Mouse (Mus musculus): ENCODE data around the gene Gm45808. TPM values are rescaled to one million over a fixed set of nuclear protein-coding genes. Genes with fewer than 3 reads are reported as not detected.
A peak's percentile ranks its signal among the peaks of the same experiment; 100 is the strongest.
"Not testable (repeated sequence)": the region's sequence is repeated elsewhere in the genome, so short reads cannot be mapped to it uniquely, and the experiment has no call there.

Gene Gm45808
- polyA plus RNA-seq, 1 experiment from 2014 or later, result not detected

GRCm38 (mm10) chr7:45521728-45522184, 35.1 kb upstream of the Gm45808 start:
- ATAC-seq (replicated peaks), result peak; percentile 78
- Histone ChIP-seq H3K9me3 (no peaks in the 10 kb centered on the region), H3K4me3 (peak overlapping the region; percentile 49), H3K4me2 (peak overlapping the region; percentile 55), H3K9ac (peak overlapping the region; percentile 39), H3K27ac (peak overlapping the region; percentile 85), H3K36me3 (replicated peaks) (no peaks in the 10 kb centered on the region), H3K4me1 (peaks cover 21% of the 10 kb centered on the region), H3K27me3 (replicated peaks) (no peaks in the 10 kb centered on the region)
- under 1% methylated on average over 28 of the region's 28 CpGs for WGBS

- Histone ChIP-seq H3K9me3 (no peaks in the 10 kb centered on the region), H3K4me1 (peaks cover 21% of the 10 kb centered on the region), H3K27me3 (replicated peaks) (no peaks in the 10 kb centered on the region), H3K4me3 (no peak overlapping the region), H3K4me2 (no peak overlapping the region), H3K9ac (no peak overlapping the region), H3K36me3 (replicated peaks) (no peaks in the 10 kb centered on the region), H3K27ac (no peak overlapping the region)
- WGBS, result 92% methylated on average over 7 of the region's 7 CpGs
- no peak for ATAC-seq (replicated peaks)
Observed at GRCm38 (mm10) chr7:45520605-45521004, 34.0 kb upstream of the Gm45808 start.

- H3K9me3 ChIP-seq, result no peaks in the 10 kb centered on the region
- no peak overlapping the region for H3K27ac ChIP-seq
- H3K27me3 ChIP-seq (replicated peaks), result no peaks in the 10 kb centered on the region
- WGBS, result 78% methylated on average over 8 of the region's 8 CpGs
- H3K4me2 ChIP-seq, result no peak overlapping the region
- no peaks in the 10 kb centered on the region for H3K36me3 ChIP-seq (replicated peaks)
- no peak overlapping the region for H3K4me3 ChIP-seq
- peaks cover 10% of the 10 kb centered on the region for H3K4me1 ChIP-seq
- H3K9ac ChIP-seq, result no peak overlapping the region
- no peak for ATAC-seq (replicated peaks)
Observed at GRCm38 (mm10) chr7:45519345-45520120, 32.9 kb upstream of the Gm45808 start.

- Histone ChIP-seq H3K4me2 (no peak overlapping the region), H3K9me3 (no peaks in the 10 kb centered on the region), H3K9ac (no peak overlapping the region), H3K27me3 (replicated peaks) (no peaks in the 10 kb centered on the region), H3K4me1 (peaks cover 9% of the 10 kb centered on the region; the same call in 1 of the 2 replicates), H3K36me3 (replicated peaks) (no peaks in the 10 kb centered on the region), H3K4me3 (no peak overlapping the region), H3K27ac (no peak overlapping the region)
- ATAC-seq (replicated peaks), result no peak
- WGBS, result 93% methylated on average over 16 of the region's 16 CpGs
Observed at GRCm38 (mm10) chr7:45518618-45519017, 32.0 kb upstream of the Gm45808 start.

GRCm38 (mm10) chr7:45516846-45517245, 30.2 kb upstream of the Gm45808 start:
- not testable (repeated sequence) for H3K4me3 ChIP-seq; H3K9me3 ChIP-seq; H3K36me3 ChIP-seq (replicated peaks); ATAC-seq (replicated peaks); H3K4me1 ChIP-seq; H3K27me3 ChIP-seq (replicated peaks); H3K27ac ChIP-seq; H3K9ac ChIP-seq; H3K4me2 ChIP-seq
- WGBS, result 68% methylated on average over 5 of the region's 5 CpGs

- H3K36me3 ChIP-seq (replicated peaks), result no peaks in the 10 kb centered on the region
- H3K27ac ChIP-seq, result no peak overlapping the region
- H3K4me2 ChIP-seq, result no peak overlapping the region
- H3K9me3 ChIP-seq, result no peaks in the 10 kb centered on the region
- H3K4me3 ChIP-seq, result no peak overlapping the region
- no peak for ATAC-seq (replicated peaks)
- H3K9ac ChIP-seq, result no peak overlapping the region
- no peaks in the 10 kb centered on the region for H3K27me3 ChIP-seq (replicated peaks)
- no peaks in the 10 kb centered on the region for H3K4me1 ChIP-seq
- WGBS, result 28% methylated on average over 16 of the region's 16 CpGs
Observed at GRCm38 (mm10) chr7:45515436-45515835, 28.8 kb upstream of the Gm45808 start.

- H3K9ac ChIP-seq, result no peak overlapping the region
Observed at GRCm38 (mm10) chr7:45514411-45514810, 27.8 kb upstream of the Gm45808 start.

GRCm38 (mm10) chr7:45509912-45510787, 23.5 kb upstream of the Gm45808 start, which contains the start of gene Nucb1:
Nucb1 (minus strand) TSS chr7:45510406.
- H3K27me3 ChIP-seq (replicated peaks), result no peaks in the 10 kb centered on the region
- WGBS, result under 1% methylated on average over 44 of the region's 44 CpGs
- peak within 1 kb of the TSS; percentile 93 for H3K4me2 ChIP-seq
- H3K4me1 ChIP-seq, result peaks cover 16% of the 10 kb centered on the region
- peak within 1 kb of the TSS; percentile 81 for H3K4me3 ChIP-seq
- H3K27ac ChIP-seq, result peak within 1 kb of the TSS; percentile 86
- ATAC-seq (replicated peaks), result peak; percentile 93
- 0 out of 2 replicates have a peak, but pooled peaks cover 4% of the 10 kb centered on the region for H3K36me3 ChIP-seq (replicated peaks)
- peak within 1 kb of the TSS; percentile 83 for H3K9ac ChIP-seq
- no peaks in the 10 kb centered on the region for H3K9me3 ChIP-seq

More at GRCm38 (mm10) chr7:45514411-45514810, 27.8 kb upstream of the Gm45808 start:
- Histone ChIP-seq H3K4me1 (peaks cover 3% of the 10 kb centered on the region), H3K27me3 (replicated peaks) (no peaks in the 10 kb centered on the region), H3K9me3 (no peaks in the 10 kb centered on the region), H3K4me3 (no peak overlapping the region), H3K4me2 (no peak overlapping the region), H3K27ac (no peak overlapping the region), H3K36me3 (replicated peaks) (no peaks in the 10 kb centered on the region)
- 89% methylated on average over 7 of the region's 7 CpGs for WGBS
- no peak for ATAC-seq (replicated peaks)

- H3K27ac ChIP-seq, result peak overlapping the region; percentile 86
- peak overlapping the region; percentile 93 for H3K4me2 ChIP-seq
- ATAC-seq (replicated peaks), result peak; percentile 31
- peaks cover 16% of the 10 kb centered on the region for H3K4me1 ChIP-seq
- WGBS, result 44% methylated on average over 19 of the region's 19 CpGs
- H3K9ac ChIP-seq, result peak overlapping the region; percentile 83
- peak overlapping the region; percentile 81 for H3K4me3 ChIP-seq
- H3K9me3 ChIP-seq, result no peaks in the 10 kb centered on the region
- 0 out of 2 replicates have a peak, but pooled peaks cover 4% of the 10 kb centered on the region for H3K36me3 ChIP-seq (replicated peaks)
- H3K27me3 ChIP-seq (replicated peaks), result no peaks in the 10 kb centered on the region
Observed at GRCm38 (mm10) chr7:45509181-45509882, 22.7 kb upstream of the Gm45808 start.

- Histone ChIP-seq H3K36me3 (replicated peaks) (0 out of 2 replicates have a peak, but pooled peaks cover 4% of the 10 kb centered on the region), H3K27ac (no peak overlapping the region), H3K4me2 (peak overlapping the region; percentile 93; the same call in 1 of the 2 replicates), H3K4me1 (peaks cover 16% of the 10 kb centered on the region), H3K9ac (no peak overlapping the region), H3K4me3 (no peak overlapping the region), H3K9me3 (no peaks in the 10 kb centered on the region), H3K27me3 (replicated peaks) (no peaks in the 10 kb centered on the region)
- 92% methylated on average over 6 of the region's 6 CpGs for WGBS
- ATAC-seq (replicated peaks), result no peak
Observed at GRCm38 (mm10) chr7:45508561-45508960, 21.9 kb upstream of the Gm45808 start.

GRCm38 (mm10) chr7:45507583-45507982, 21.0 kb upstream of the Gm45808 start:
- Histone ChIP-seq H3K27ac (no peak overlapping the region), H3K4me3 (no peak overlapping the region), H3K4me1 (peaks cover 16% of the 10 kb centered on the region), H3K9me3 (no peaks in the 10 kb centered on the region), H3K27me3 (replicated peaks) (no peaks in the 10 kb centered on the region), H3K9ac (no peak overlapping the region), H3K36me3 (replicated peaks) (0 out of 2 replicates have a peak, but pooled peaks cover 4% of the 10 kb centered on the region), H3K4me2 (no peak overlapping the region)
- no peak for ATAC-seq (replicated peaks)
- 91% methylated on average over 6 of the region's 6 CpGs for WGBS

All from midbrain, embryonic 15.5 days (tissue).